Comparison of ENCODE assay signal across 16 mouse cellular contexts in the genomic region with DNA sequence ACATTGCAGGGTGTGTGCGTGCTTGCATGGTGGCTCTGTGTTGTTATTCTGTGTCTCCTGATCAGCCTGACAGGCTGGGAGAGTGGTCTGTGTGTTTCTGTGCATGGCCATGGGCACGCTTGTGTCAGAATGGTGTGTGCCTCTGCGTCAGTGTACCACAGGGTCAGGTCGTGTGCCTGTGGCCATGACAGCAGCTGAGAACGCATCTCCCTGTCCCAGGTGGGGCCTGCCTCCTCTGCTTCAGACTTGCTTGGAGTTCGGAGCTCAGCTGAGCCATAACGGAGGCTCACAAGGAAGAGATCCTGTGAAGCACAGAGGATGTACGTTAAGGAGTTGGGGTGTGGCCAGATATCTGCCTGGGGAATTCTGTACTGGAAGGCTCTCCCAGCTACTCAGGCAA. TPM values are rescaled to one million over a fixed set of nuclear protein-coding genes. Genes with fewer than 3 reads are reported as not detected.
A peak's percentile ranks its signal among the peaks of the same experiment; 100 is the strongest.
DNase-seq lines count a peak whose midpoint lies in the region; ATAC-seq lines count a peak whose summit lies in the region.
"Had no signal": no experiment of that assay in that cellular context is flagged by ENCODE, and none has a peak within 500 bp of the region (broad histone marks: within the 10 kb centered on the region; RNA-seq: fewer than 3 reads in every experiment).

No protein-coding gene starts in this region.

- H3K36me3 ChIP-seq in heart, embryonic 13.5 days, result no peaks in the 10 kb centered on the region
- H3K36me3 ChIP-seq in limb, embryonic 10.5 days, result no peaks in the 10 kb centered on the region
- H3K36me3 ChIP-seq: liver, embryonic 12.5 days had no signal

- DNase-seq in heart, adult 8-10 months (ENCODE audit: low spot score), result no peak
- DNase-seq in retina, postnatal 1 day, result peak; percentile 34
- DNase-seq in retina, embryonic 14.5 days (ENCODE audit: low spot score), result no peak
- DNase-seq in limb, embryonic 10.5 days (ENCODE audit: low spot score), result no peak
- DNase-seq in layer of hippocampus, postnatal 25 days (ENCODE audit: extremely low spot score in 1 of 2, low spot score in 1 of 2), result no peak
- no peak for DNase-seq in right cerebral cortex, adult 18-20 months
- no peak for DNase-seq in frontal cortex, postnatal 25 days (ENCODE audit: low spot score in 2 of 2)
- DNase-seq: adrenal gland, postnatal 10 days; gastrocnemius, adult 2 months; lung, postnatal 10 days had no signal

- peaks cover 47% of the 10 kb centered on the region for H3K4me1 ChIP-seq in heart, embryonic 13.5 days
- H3K4me1 ChIP-seq in limb, embryonic 10.5 days, result peaks cover 54% of the 10 kb centered on the region

- 0 out of 2 replicates have a peak overlapping the region, but pooled peaks have one; percentile 20 for H3K27ac ChIP-seq in heart, embryonic 13.5 days (replicated peaks)
- H3K27ac ChIP-seq in limb, embryonic 10.5 days, result peak overlapping the region; percentile 93; the same call in 1 of the 2 replicates
- H3K27ac ChIP-seq: gastrocnemius, adult 2 months; left cerebral cortex, adult 2 months; liver, embryonic 12.5 days had no signal

- ATAC-seq in heart, embryonic 13.5 days (ENCODE audit: extremely low read depth, insufficient number of reproducible peaks, low FRiP score, low TSS enrichment), result no peak
- ATAC-seq: intestine, postnatal 0 days; liver, embryonic 12.5 days had no signal

- H3K4me2 ChIP-seq in heart, embryonic 13.5 days, result no peak overlapping the region
- H3K4me2 ChIP-seq: liver, embryonic 12.5 days had no signal

- no peak overlapping the region for H3K4me3 ChIP-seq in heart, embryonic 13.5 days
- H3K4me3 ChIP-seq in limb, embryonic 10.5 days, result no peak overlapping the region
- H3K4me3 ChIP-seq: erythroblast, embryonic 14.5 days; gastrocnemius, adult 2 months; left cerebral cortex, adult 2 months; liver, embryonic 12.5 days had no signal

- no peak overlapping the region for H3K9ac ChIP-seq in heart, embryonic 13.5 days
- H3K9ac ChIP-seq: liver, embryonic 12.5 days had no signal

- 57% methylated on average over 8 of the region's 8 CpGs for WGBS in heart, embryonic 13.5 days
- WGBS in limb, embryonic 10.5 days, result 77% methylated on average over 8 of the region's 8 CpGs

- H3K27me3 ChIP-seq in heart, embryonic 13.5 days (replicated peaks), result 0 out of 2 replicates have a peak, but pooled peaks cover 3% of the 10 kb centered on the region
- H3K27me3 ChIP-seq in limb, embryonic 10.5 days (ENCODE audit: low read depth, poor library complexity, severe bottlenecking), result no peaks in the 10 kb centered on the region

- H3K9me3 ChIP-seq in heart, embryonic 13.5 days, result no peaks in the 10 kb centered on the region
- no peaks in the 10 kb centered on the region for H3K9me3 ChIP-seq in limb, embryonic 10.5 days (replicated peaks)
- H3K9me3 ChIP-seq: liver, embryonic 12.5 days had no signal

RNA-seq across cellular contexts. Expression of a gene that starts 13.1 kb away (rescaled TPM):
- 2.1 and 2.4 TPM in 2 replicates for polyA plus RNA-seq in heart, embryonic 13.5 days (2015; fragmentation: Nextera tagmentation; extraction: Ambion mirVana)
- total RNA-seq in heart, adult 8-10 months (2022), result 1 to 10 TPM in 3 of 4 experiments, under 1 TPM in 1; 0.69 to 2.3 (median 1.5) TPM
- polyA plus RNA-seq in limb, embryonic 10.5 days (2016; fragmentation: Nextera tagmentation; extraction: Ambion mirVana), result 0.55 and 0.95 TPM in 2 replicates
- total RNA-seq in layer of hippocampus, postnatal 25 days (2021), result 10 to 100 TPM in 1 of 2 experiments, 1 to 10 TPM in 1; 3.0 to 10.3 TPM
- total RNA-seq: common myeloid progenitor, adult 5-6 weeks had no signal
- polyA plus RNA-seq: erythroblast, embryonic 14.5 days had no signal
